Mouse (Mus musculus): ENCODE measurements around the gene Crct1. TPM values are rescaled to one million over a fixed set of nuclear protein-coding genes. Genes with fewer than 3 reads are reported as not detected.

The Crct1 gene
- total RNA-seq (2021), result under 1 TPM in 1 of 2 experiments, not detected in 1; 0.52 TPM
- long read RNA-seq, experiment 1, transcript Crct1-201 (2 exons, 718 nt), result major isoform, 11 of 13 reads
- long read RNA-seq, experiment 1, partial matches to known transcripts, result 0 of 13 reads
- long read RNA-seq, experiment 1, other reads (novel, unspliced or antisense), result 2 of 13 reads
- long read RNA-seq, experiment 2, result 0 reads

DNA sequence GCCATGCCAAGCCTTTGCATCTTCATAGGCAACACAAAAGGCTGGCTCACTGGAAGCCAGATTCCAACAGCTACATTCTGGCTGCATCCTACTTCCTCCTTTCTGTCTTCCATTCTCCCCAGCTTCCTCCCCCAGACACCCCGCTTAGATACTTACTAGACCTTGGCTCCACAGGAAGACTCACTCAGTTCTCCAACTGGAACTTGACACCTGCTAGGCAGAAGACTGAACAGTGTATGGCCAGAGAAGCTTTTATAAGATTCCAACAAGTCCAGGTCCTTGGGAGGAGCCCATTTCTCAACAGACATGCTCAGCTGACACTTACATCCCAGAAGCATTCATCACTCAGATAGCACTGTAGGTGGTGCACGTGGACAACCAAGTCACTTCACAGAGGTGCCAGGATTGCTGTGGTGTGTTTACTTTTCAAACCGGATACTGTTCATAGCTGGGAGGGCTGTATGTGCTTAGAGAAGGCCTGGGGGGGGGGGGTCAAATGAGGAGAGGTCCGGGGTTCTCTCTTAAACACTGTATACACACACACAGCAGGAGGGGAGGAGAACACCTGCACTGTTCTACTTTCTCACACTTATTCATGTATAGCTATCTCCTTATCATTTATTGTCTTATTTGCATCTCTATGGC, at the start of gene Crct1:
Crct1 (minus strand) TSS at position 228 of the 645 bp plus-strand sequence.
- DNase-seq (ENCODE audit: low spot score in 2 of 2), result no peak

DNA sequence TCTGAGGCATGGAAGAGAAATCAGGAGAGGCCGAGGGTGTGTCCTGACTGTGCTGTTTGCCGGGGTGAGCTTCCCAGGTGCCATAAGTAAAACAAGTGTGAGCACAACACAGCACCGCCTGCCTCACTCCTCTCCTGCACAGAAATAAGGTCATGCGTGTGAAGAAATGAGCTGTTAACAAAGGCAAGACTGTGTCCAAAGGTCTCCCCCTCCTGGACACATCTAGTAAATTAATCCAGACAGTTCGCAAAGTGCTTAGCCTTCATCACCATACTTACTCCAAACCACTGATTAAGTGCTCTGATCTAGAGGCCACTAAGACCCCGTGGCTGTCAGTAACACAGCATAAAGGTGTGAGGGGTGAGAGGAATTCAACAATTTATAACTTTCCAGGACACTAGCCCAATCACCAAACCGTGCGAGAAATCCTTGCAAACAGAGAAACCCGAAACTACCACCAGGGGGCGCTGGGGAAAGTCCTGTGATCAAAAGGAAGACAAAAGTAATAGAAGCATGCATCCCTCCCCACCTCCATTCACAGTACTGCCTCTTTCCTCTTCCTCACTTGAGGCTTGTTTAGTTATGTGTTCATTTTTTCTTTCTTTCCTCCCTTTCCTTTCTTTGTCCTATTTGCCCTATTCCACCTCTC, 37.5 kb upstream of the Crct1 start:
- no peak for DNase-seq (ENCODE audit: low spot score in 2 of 2)

DNA sequence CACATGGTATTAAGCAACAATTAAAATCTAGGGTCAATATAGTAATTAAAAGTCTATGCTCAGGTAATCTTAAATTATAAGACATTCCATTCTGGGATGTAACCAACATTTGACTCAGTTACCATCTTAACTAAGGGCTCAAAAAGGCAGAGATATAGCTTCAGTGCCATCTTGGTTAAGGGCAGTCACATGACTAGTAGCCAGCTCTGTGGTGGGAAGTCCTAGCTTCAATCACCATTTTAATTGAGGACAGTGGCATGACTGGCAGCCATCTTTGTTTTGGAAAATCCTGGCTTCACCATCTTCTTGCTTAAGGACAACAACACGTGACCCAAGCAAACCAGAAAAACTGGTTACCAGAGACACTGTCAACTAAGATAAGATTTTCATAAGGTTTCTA, 34.7 kb upstream of the Crct1 start:
- DNase-seq (ENCODE audit: low spot score in 2 of 2), result no peak

DNA sequence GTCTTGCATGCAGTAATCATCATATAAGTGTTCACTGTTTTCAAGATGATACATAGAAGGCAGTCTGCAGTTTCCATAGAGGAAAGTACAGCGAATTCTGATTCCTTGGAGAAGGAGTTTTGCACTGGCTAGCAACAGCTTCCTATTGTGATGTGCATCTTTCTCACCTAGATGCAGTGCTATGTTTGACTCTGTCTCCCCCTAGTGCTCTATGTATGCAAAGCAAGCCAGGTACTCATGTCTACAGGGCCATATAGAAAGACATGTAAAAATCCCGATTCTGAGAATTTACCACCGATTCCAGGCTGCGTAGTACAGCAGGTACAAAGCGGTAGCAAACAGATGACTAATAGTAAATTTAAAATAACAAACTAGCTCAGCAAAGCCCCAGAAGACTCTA, 16.0 kb upstream of the Crct1 start:
- no peak for DNase-seq (ENCODE audit: low spot score in 2 of 2)

DNA sequence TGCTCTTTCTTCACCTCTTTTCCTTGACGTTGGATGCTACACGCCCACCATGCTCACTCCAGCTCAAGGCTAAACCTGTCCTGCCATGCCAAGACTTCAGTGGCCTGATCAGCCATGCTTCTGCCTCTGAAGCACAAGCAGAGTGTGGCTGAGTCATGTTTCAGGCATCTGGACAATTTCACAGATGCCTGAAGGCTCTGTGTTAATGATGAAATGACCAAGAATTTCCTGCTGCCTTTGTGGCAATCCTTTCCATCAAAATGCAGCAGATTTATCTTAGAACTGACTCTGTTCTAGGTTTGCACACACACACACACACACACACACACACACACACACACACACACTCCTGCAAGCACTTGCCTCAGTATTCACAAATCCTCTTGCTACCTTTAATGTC, 10.0 kb upstream of the Crct1 start:
- DNase-seq (ENCODE audit: low spot score in 2 of 2), result no peak

DNA sequence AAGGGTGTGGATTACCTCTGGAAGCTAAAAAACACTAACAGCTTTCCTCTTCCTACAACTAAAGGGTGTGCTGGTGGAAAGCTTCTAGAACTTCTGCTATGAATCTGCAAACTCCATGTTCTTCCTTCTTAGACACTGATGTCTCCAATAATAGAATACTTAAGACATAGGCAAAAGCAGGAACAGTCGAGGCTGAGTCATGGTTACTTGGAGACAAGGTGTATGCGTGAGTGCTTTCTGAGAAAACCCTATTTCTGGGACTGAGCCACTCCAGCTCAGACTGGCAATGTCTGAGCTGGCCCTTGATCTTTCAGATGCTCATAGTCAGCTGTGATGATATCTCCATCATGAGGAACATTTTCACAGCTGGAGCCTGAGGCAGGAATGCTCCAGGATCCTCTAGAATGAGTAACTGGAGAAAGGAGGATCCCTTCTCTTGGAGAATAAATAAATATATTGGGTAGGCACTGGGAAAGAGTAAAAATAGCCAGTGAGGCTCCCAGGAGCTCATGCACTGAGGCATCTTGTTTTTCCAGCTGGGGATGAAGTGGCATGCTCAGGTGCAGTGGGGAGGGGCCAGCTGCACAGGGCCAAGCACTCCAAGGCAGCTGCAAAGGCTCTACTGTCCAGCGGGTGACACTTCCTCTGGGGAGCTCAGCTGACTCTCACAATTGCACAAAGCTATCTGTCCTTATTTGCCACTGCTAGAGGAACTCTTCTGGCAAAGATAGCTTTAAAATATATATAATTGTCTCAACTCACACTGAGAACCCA, 8.1 kb upstream of the Crct1 start:
- DNase-seq (ENCODE audit: low spot score in 2 of 2), result no peak

DNA sequence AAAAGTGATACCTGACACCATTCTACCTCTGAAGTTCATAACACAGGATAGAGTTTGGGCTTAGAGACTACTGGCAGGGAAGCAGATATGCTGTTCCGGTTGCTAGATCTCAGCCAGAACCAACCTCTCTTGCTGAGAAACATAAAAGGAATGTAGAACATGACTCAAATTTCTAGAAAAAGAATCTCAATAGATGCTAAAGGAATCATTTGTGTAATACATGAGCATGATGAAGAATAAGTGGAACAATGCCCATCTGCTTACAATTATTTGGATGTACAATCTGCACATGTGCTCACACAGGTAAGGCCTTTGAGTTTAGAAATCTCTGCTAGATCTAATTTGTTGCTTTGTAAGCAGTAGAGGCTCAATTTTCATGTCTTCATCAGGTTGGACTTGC, 5.7 kb upstream of the Crct1 start:
- no peak for DNase-seq (ENCODE audit: low spot score in 2 of 2)

DNA sequence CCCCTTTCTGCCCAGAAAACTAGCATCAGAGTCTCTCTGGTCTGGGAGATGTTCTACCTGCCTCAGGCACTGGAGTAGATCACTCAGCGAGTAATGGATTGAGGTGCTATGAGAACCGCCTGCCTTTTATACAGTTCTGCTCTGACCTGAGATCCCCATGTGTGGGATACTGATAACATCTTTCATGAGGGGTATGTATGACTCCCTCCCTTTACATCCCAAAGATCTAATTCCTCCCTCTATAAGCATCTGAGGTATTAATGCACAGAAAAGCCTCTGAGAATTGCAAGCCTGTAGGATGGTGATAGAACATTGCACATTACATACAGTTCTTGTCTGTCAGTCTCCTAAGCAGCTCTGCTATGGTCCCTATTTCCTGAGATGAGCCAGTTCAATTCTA, 3.5 kb upstream of the Crct1 start, which contains the start of gene Lce1m:
Lce1m (minus strand) TSS at position 101 of the 400 bp plus-strand sequence.
- DNase-seq (ENCODE audit: low spot score in 2 of 2), result no peak

DNA sequence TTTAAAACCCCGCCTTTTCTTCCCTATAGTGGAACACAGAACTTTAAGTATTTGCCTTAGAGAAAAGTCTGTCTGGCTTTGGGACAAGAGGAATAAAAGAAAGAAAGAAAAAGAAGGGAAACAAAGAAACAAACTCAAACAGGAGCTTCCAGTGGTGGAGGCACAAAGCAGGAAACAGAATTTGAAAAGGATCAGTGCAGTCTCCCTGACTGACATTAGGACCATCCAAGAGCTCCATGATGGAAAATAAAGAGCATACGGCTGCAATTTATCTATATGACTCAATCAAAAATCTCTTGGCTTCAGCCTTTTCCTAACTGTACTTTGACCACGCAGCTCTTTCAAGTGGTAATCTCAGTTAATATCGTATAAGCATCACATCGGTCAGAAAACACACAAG, 616 bp downstream of the Crct1 start:
- DNase-seq (ENCODE audit: low spot score in 2 of 2), result no peak

DNA sequence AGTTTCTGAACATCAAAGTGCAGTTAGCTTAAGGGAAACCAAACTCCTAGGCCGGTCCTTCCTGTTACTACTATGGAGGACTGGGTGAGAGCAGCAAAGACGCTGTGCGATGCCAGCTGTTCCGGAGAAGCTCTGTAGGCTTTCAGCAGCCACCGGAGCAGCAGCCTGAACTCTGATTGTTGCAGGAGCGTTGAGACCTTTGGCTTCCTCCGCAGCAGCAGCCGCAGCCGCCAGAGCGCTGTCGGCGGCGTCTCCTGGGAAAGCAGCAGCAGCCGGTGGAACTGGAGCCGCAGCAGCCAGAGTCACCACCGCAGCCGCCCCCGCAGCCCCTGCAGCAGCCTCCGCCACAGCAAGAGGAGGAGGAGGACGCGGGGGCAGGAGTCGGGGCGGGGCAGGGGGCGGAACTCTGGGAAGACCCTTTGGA, 1.1 kb downstream of the Crct1 start:
- DNase-seq (ENCODE audit: low spot score in 2 of 2), result peak; percentile 23 to 42

DNA sequence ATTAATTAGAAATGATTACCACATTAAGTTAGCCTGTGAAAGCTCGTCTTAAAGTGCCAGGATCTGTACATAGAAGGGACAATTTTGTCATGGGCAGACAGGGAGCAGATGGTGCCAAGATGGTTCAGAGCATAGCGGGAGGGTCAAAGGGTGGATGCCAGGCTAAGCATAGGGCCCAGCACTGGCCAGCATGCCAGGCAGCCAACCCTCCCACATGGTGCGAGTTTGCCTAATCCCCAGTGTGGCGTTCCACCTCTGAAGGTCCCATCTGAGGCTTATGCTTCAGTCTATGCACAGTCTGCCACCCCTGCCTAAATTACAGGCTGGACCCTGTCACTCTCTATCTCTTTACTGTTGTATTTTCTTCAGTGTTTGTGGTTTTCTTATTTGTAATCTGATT, 12.6 kb downstream of the Crct1 start:
- no peak for DNase-seq (ENCODE audit: low spot score in 2 of 2)

DNA sequence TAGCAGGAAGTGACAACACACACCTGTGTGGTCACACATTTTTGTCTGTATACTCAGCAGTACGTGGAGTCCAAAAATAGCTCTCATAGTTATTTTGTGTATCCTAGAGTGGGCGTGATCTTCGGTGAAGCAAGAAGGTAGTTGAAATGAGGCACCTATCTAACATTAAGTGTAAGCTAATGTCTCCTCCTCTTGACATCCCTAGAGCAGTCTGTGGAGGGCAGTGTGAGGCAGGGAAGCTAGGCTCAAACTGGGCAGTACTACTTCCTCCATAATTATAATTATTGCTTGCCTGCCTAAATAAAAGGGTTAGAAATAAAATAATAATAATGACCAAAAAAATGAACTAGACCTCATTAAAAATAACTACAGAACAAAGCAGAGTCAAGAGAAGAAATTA, 14.9 kb downstream of the Crct1 start:
- DNase-seq (ENCODE audit: low spot score in 2 of 2), result no peak

DNA sequence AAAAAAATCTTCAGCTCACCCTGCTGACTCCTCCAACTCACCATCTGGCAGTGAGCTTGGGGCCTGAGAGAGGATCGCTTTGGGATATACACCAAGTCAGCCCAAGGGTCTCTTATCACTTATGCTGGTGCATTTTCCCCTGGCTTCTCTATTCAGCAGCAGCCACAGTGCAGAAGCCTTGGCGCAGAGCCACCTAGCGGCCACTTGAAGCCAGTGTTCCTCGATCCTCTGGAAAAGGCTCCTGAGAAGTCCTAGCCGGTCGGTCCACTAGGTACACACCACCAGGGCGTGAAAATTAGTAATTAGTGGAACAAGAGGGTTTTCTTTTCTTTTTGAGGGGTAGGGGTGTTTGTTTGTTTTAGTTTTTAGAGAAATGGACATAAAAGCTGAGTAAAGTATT, 16.8 kb downstream of the Crct1 start:
- DNase-seq (ENCODE audit: low spot score in 2 of 2), result peak; percentile 47 to 72

DNA sequence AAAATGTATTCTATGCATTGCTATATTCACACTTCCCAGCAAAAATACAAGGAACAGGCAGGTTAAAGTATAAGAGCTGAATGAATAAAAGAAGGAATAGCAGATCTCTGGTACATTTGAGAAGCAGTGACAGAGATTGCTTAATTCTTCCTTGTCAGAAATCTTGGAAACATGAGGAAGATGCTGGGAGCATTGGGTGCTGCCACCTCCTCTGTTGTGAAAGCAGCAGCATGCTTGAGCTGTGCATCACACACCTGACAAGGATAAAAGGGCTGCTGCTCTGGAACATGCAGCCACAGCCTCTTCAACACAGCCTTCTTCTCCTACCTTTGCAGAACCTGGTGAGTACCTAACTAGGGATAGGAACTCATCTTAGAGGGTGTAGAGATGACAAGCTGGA, 23.6 kb downstream of the Crct1 start, which contains the start of gene Lce3f:
Lce3f (plus strand) TSS at position 301 of the 400 bp plus-strand sequence.
- DNase-seq (ENCODE audit: low spot score in 2 of 2), result no peak

DNA sequence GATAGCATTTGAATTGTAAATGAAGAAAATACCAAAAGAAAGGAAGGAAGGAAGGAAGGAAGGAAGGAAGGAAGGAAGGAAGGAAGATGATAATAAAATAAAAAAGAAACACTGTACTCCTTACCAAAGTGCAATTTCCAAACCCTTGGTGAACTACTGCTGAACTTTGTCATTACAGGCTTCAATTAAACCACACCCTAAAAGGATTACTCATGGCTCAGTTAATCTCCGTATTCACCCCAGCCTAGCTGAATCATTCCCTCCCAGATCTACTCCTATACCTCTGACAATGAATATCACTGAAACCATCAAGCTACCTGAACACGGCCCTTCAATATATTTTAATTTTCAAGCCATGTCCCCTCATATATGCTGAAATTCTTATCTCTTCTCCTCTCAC, 37.0 kb downstream of the Crct1 start:
- DNase-seq (ENCODE audit: low spot score in 2 of 2), result no peak

DNA sequence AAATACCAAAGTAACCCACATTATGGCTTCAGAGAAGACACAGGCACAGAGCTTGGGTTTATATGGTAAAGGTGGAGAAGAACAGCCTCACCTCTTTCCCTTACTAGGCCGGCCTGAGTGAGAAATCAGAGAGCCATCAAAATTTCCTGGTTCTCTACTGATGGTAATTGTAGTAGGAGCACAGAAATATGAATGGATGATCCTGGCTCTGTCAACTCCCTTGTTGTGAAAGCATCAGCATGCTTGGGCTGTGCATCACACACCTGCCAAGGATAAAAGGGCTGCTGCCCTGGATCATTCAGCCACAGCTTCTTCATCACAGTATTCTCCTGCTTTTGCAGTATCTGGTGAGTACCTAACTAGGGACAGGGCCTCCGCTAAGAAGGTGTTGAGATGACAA, 48.7 kb downstream of the Crct1 start, which contains the start of gene Lce3e:
Lce3e (plus strand) TSS at position 301 of the 400 bp plus-strand sequence.
- no peak for DNase-seq (ENCODE audit: low spot score in 2 of 2)

Other genes starting within 250 kb of the Crct1 start
- not detected for gene Lce1i, start 236.8 kb downstream of the Crct1 start, total RNA-seq (2021)
- not detected for gene Lce1j, start 225.2 kb downstream of the Crct1 start, total RNA-seq (2021)
- gene Lce1k, start 207.8 kb downstream of the Crct1 start, total RNA-seq (2021), result not detected
- gene Kprp, start 188.4 kb downstream of the Crct1 start, total RNA-seq (2021), result under 1 TPM in 1 of 2 experiments, not detected in 1; 0.13 TPM
- gene Lce1l, start 164.4 kb downstream of the Crct1 start, total RNA-seq (2021), result not detected
- not detected for gene 2310050C09Rik, start 145.5 kb downstream of the Crct1 start, total RNA-seq (2021)
- not detected for gene Lce3a, start 89.5 kb downstream of the Crct1 start, total RNA-seq (2021)
- not detected for gene Lce3b, start 82.7 kb downstream of the Crct1 start, total RNA-seq (2021)
- gene Lce3c, start 71.2 kb downstream of the Crct1 start, total RNA-seq (2021), result not detected
- gene Lce3d, start 58.3 kb downstream of the Crct1 start, total RNA-seq (2021), result not detected
- gene Lce3e, start 48.6 kb downstream of the Crct1 start, total RNA-seq (2021), result not detected
- not detected for gene Lce3f, start 23.5 kb downstream of the Crct1 start, total RNA-seq (2021)
- under 1 TPM in 1 of 2 experiments, not detected in 1; 0.62 TPM for gene Lce1m, start 3.4 kb upstream of the Crct1 start, total RNA-seq (2021)
- gene Gm4858, start 53.1 kb upstream of the Crct1 start, total RNA-seq (2021), result not detected
- gene Crnn, start 129.1 kb upstream of the Crct1 start, total RNA-seq (2021), result not detected
- under 1 TPM; 0.07 to 0.13 TPM for gene Flg2, start 181.6 kb upstream of the Crct1 start, total RNA-seq (2021)

Measured in gastrocnemius, postnatal 4 days (tissue).